Mouse (Mus musculus): ENCODE measurements around the gene Mgmt. TPM values are rescaled to one million over a fixed set of nuclear protein-coding genes. Genes with fewer than 3 reads are reported as not detected.

Gene Mgmt
- total and polyA plus RNA-seq, 3 experiments: 5.2 to 10.8 (median 8.5) TPM

GRCm38 (mm10) chr7:137056126-137056525 lies 161.7 kb downstream of the Mgmt start:
- Histone ChIP-seq H3K4me3 (replicated peaks in 1 of 3; ENCODE audit: low read depth in 2 of 3, low read length in 2 of 3, poor library complexity in 1 of 3) (no peak overlapping the region), H3K9ac (ENCODE audit: insufficient read depth, low read depth) (no peak overlapping the region), H3K79me2 (replicated peaks; ENCODE audit: control insufficient read depth, extremely low read depth, insufficient read depth, poor library complexity, severe bottlenecking) (no peaks in the 10 kb centered on the region), H3K4me1 (ENCODE audit: control insufficient read depth in 1 of 2, insufficient read depth in 2 of 2) (peaks cover 0 to 12% of the 10 kb centered on the region in 2 experiments; a peak in 2 of 4 replicates), H3K9me3 (replicated peaks; ENCODE audit: low read length) (no peaks in the 10 kb centered on the region), H3K27me3 (replicated peaks) (no peaks in the 10 kb centered on the region), H3K27ac (ENCODE audit: insufficient read depth, low read depth) (no peak overlapping the region), H3K36me3 (replicated peaks in 1 of 2; ENCODE audit: control insufficient read depth in 1 of 2, insufficient read depth in 1 of 2, low read length in 1 of 2) (peaks cover 0 to 6% of the 10 kb centered on the region in 2 experiments), H3K4me2 (ENCODE audit: insufficient read depth, low read depth, poor library complexity, severe bottlenecking) (no peak overlapping the region)
- in situ Hi-C loops (cut with MboI; ENCODE audit: low pct_ligation_motif_present, low pct_unique_long_range_greater_than_20kb, low sequenced_read_pairs) (no loop called here), dilution Hi-C loops (cut with MboI; ENCODE audit: extremely low pct_ligation_motif_present, extremely low pct_unique_long_range_greater_than_20kb, low sequenced_read_pairs) (no loop called here)
- DNase-seq (ENCODE audit: extremely low read depth): no peak
- TF ChIP-seq BHLHE40 (IDR thresholded peaks at IDR 0.05; ENCODE audit: low read depth, low read length) (no peak), CHD2 (IDR thresholded peaks at IDR 0.05; ENCODE audit: low read length) (no peak), MEF2A (IDR thresholded peaks at IDR 0.05; ENCODE audit: borderline replicate concordance, low read depth, low read length) (no peak), USF2 (conservative IDR thresholded peaks at IDR 0.05; ENCODE audit: low read depth, low read length) (no peak), CHD1 (IDR thresholded peaks at IDR 0.05; ENCODE audit: low read depth, low read length) (no peak), RCOR1 (conservative IDR thresholded peaks at IDR 0.05; ENCODE audit: low read depth, low read length) (no peak), CTCF (conservative IDR thresholded peaks at IDR 0.05 in 1 of 2, IDR thresholded peaks at IDR 0.05 in 1 of 2; ENCODE audit: low read depth in 2 of 2, low read length in 2 of 2) (no peak), JUND (conservative IDR thresholded peaks at IDR 0.05; ENCODE audit: low read depth, low read length) (no peak), NELFE (IDR thresholded peaks at IDR 0.05; ENCODE audit: low read depth, low read length) (no peak), UBTF (IDR thresholded peaks at IDR 0.05; ENCODE audit: low read depth, low read length) (no peak), RAD21 (IDR thresholded peaks at IDR 0.05; ENCODE audit: low read depth, low read length) (no peak; the same call in 1 of the 2 replicates), PAX5 (IDR thresholded peaks at IDR 0.05; ENCODE audit: low read length) (no peak), ZNF384 (IDR thresholded peaks at IDR 0.05; ENCODE audit: low read depth, low read length) (no peak), USF1 (IDR thresholded peaks at IDR 0.05; ENCODE audit: low read depth, low read length) (no peak), ZKSCAN1 (IDR thresholded peaks at IDR 0.05; ENCODE audit: borderline replicate concordance, low read depth, low read length) (no peak), GABPA (IDR thresholded peaks at IDR 0.05; ENCODE audit: insufficient replicate concordance, low read depth, low read length) (no peak)

GRCm38 (mm10) chr7:137060488-137060887 lies 166.1 kb downstream of the Mgmt start:
- no peak overlapping the region for H3K4me2 ChIP-seq (ENCODE audit: insufficient read depth, low read depth, poor library complexity, severe bottlenecking)
- dilution Hi-C loops (cut with MboI; ENCODE audit: extremely low pct_ligation_motif_present, extremely low pct_unique_long_range_greater_than_20kb, low sequenced_read_pairs) (no loop called here), in situ Hi-C loops (cut with MboI; ENCODE audit: low pct_ligation_motif_present, low pct_unique_long_range_greater_than_20kb, low sequenced_read_pairs) (no loop called here)
- H3K9ac ChIP-seq (ENCODE audit: insufficient read depth, low read depth): no peak overlapping the region
- no peaks in the 10 kb centered on the region for H3K9me3 ChIP-seq (replicated peaks; ENCODE audit: low read length)
- peaks cover 5 to 34% of the 10 kb centered on the region in 2 experiments; a peak in 3 of 4 replicates for H3K4me1 ChIP-seq (ENCODE audit: control insufficient read depth in 1 of 2, insufficient read depth in 2 of 2)
- no peak for TF ChIP-seq MYC (IDR thresholded peaks at IDR 0.05; ENCODE audit: low read depth, low read length)
- TF ChIP-seq ZNF384 (IDR thresholded peaks at IDR 0.05; ENCODE audit: low read depth, low read length): peak; percentile 20; the same call in 1 of the 2 replicates
- TF ChIP-seq TCF12 (IDR thresholded peaks at IDR 0.05; ENCODE audit: low read depth, low read length): no peak
- TF ChIP-seq SMC3 (IDR thresholded peaks at IDR 0.05; ENCODE audit: low read depth, low read length): peak; percentile 55
- peak; percentile 20 for TF ChIP-seq RAD21 (IDR thresholded peaks at IDR 0.05; ENCODE audit: low read depth, low read length)
- no peak for TF ChIP-seq GABPA (IDR thresholded peaks at IDR 0.05; ENCODE audit: insufficient replicate concordance, low read depth, low read length)
- no peak for TF ChIP-seq NRF1 (IDR thresholded peaks at IDR 0.05; ENCODE audit: low read depth, low read length)
- TF ChIP-seq CTCF (conservative IDR thresholded peaks at IDR 0.05 in 1 of 2, IDR thresholded peaks at IDR 0.05 in 1 of 2; ENCODE audit: low read depth in 2 of 2, low read length in 2 of 2): peak; percentile 15 to 62; a peak in 2 of 4 replicates
- no peak overlapping the region for H3K4me3 ChIP-seq (replicated peaks in 1 of 3; ENCODE audit: low read depth in 2 of 3, low read length in 2 of 3, poor library complexity in 1 of 3)
- no peak overlapping the region for H3K27ac ChIP-seq (ENCODE audit: insufficient read depth, low read depth)
- no peaks in the 10 kb centered on the region for H3K27me3 ChIP-seq (replicated peaks)
- peaks cover 0 to 4% of the 10 kb centered on the region in 2 experiments for H3K36me3 ChIP-seq (replicated peaks in 1 of 2; ENCODE audit: control insufficient read depth in 1 of 2, insufficient read depth in 1 of 2, low read length in 1 of 2)
- H3K79me2 ChIP-seq (replicated peaks; ENCODE audit: control insufficient read depth, extremely low read depth, insufficient read depth, poor library complexity, severe bottlenecking): no peaks in the 10 kb centered on the region
- DNase-seq (ENCODE audit: extremely low read depth): peak; percentile 49

Data from CH12.LX (cell line).